Mouse (Mus musculus) kidney, postnatal 10 days (tissue): ENCODE data around the gene Galnt12.

Experiments used
- DNase-seq: peaks from one replicate; pipeline ENCODE4 v3.0.0; 2021; ENCODE audit warnings: mixed read lengths

The Galnt12 gene

DNA sequence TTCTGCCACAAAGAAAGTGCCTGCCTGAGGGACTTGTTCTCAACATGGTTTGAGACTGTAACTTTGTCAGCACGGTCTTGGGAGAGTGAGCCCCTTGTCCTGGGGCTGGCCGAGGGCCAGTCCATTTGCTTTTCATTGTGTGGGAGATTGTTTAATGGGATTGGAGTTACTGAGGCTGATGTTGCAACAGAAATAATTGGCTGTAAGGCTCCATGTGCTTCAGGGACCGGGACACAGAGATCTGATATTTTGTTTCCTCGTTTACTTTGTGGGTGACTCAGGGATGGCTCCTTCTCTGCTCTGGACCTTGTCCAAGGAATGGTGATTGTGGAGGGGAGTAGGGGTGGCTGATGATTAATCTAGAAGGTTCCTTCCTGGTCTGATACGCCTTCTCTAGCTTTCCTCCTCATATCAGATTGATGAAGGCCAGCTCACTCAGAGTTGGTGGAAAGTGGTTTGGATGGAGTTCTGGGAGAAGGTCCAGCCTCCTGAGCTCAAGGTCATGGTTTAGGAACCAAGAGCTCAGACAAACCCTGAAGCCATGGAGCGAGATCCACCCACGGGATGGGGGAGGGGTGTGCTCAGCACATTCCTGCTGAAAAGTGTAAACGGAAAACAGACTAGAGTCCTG lies 60.0 kb downstream of the Galnt12 start:
- peak; percentile 56 for DNase-seq

DNA sequence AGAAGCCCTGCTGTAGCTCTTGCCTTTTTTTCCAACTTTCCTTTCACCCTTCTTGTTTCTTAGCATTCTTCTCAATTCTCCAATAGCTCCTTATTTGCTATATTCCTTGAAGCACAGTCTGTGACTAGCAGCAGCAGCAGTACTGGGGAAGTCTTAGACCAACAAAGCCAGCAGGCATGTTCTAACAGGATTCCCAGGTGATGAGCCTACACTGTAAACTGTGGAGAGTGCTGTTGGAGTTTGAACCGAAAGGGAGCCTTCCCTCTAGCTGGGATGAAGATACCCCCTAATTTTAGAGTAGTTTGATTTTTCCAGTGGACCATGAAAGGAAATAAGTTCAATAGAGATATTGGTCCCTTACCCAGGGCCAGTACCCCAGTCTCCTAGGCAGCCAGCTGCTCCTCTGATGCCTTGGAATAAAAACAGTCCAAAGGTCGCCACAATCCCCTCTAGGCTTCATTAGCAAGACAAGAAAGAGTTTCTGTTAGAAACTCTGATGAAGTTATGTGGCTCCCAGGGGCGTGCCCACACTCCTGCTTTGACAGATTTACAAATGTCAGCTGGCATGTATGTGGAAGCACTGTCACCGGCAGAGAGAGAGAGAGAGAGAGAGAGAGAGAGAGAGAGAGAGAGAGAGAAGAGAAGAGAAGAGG lies 69.5 kb downstream of the Galnt12 start:
- peak; percentile 28 for DNase-seq

DNA sequence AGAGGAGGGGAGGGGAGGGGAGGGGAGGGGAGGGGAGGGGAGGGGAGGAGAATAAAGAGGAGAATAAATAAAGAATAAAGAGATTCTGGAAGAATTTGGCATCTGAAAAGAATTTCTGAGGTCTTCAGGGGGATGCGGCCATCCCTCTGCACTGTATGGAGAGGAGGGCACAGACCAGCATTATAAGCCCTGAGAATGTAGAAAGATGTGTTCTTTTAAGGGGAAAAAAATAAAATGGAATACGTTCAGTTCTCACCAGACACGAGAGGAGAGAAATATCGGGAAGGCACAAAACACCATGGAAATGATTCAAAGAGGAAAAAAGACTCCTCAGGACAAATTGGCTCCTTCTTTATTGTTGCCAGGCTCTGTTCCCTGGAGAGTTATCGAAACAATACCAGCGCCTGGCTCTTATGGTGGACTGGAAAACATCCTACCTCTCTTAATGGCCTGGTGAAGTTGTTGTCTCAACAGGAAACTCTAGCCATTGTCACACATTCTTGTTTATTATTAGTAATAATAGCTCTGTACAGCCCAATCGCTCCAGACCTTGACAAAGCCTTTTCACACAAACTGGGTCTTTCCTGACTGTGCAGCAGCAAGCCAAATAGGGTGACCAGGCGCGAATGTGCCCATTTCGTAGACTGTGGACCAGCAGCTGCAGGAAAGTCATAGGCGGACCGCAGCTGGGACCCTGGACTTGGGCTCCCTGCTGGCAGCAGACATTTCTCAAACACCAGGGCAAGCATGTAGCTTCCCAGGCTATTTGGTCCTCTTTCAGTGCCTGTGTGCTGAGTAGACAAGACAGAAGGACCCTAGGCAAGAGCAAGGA lies 70.3 kb downstream of the Galnt12 start:
- DNase-seq: no peak

DNA sequence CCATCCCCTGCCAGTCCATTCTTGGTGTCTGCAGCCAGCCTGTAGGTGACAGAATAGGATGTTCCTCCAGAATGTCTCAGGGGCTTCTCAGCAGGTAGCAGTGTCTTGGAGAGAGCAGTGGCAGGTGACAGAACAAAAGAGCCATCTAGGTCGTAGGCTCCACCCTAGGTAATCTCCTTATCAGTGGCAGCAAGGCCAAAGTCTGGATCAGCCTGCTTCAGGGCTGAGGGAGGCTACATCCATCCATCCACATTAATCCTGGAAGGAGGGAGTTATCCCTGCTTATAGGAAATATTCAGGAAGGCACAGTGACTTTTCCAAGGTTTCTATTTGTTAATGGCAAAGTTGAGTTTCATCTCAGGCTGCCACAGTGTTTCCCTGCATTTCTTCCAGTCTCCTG lies 80.6 kb downstream of the Galnt12 start:
- DNase-seq: no peak
